Mouse (Mus musculus) forebrain, embryonic 13.5 days (tissue): ENCODE measurements around the gene Cyp4f14. TPM values are rescaled to one million over a fixed set of nuclear protein-coding genes. Genes with fewer than 3 reads are reported as not detected.

Experiments used
- ATAC-seq: fragments of 200-750 bp; cut with Nextera tagmentation; 2 replicates; pipeline ENCODE4 v1.8.0; 2017
- H3K27ac ChIP-seq: fragments of 300-500 bp; sonication (generic); 2 replicates; pipeline ENCODE4 v1.5.1; 2015; ENCODE audit warnings: inconsistent platforms, mild to moderate bottlenecking, moderate library complexity
- H3K27me3 ChIP-seq: fragments of 300-500 bp; sonication (generic); 2 replicates; pipeline ENCODE4 v1.6.1; 2015; ENCODE audit warnings: mild to moderate bottlenecking, inconsistent platforms
- H3K36me3 ChIP-seq: fragments of 300-500 bp; sonication (generic); 2 replicates; pipeline ENCODE4 v1.6.1; 2015; ENCODE audit warnings: mild to moderate bottlenecking, inconsistent platforms; ENCODE audit not compliant: poor library complexity, severe bottlenecking
- H3K4me1 ChIP-seq: fragments of 300-500 bp; sonication (generic); 2 replicates; pipeline ENCODE4 v1.6.1; 2015; ENCODE audit warnings: inconsistent platforms
- H3K4me2 ChIP-seq: fragments of 300-500 bp; sonication (generic); 2 replicates; pipeline ENCODE4 v1.6.1; 2015; ENCODE audit warnings: inconsistent platforms, mild to moderate bottlenecking, moderate library complexity
- H3K4me3 ChIP-seq: fragments of 300-500 bp; sonication (generic); 2 replicates; pipeline ENCODE4 v1.5.1; 2015; ENCODE audit warnings: mild to moderate bottlenecking, inconsistent platforms
- H3K9ac ChIP-seq: fragments of 300-500 bp; sonication (generic); 2 replicates; pipeline ENCODE4 v1.6.1; 2015; ENCODE audit warnings: mild to moderate bottlenecking, inconsistent platforms
- H3K9me3 ChIP-seq: fragments of 300-500 bp; sonication (generic); replicated peaks from 2 replicates; pipeline ENCODE4 v1.6.1; 2016; ENCODE audit warnings: inconsistent platforms
- WGBS: fragments of 180-500 bp; shearing (Covaris S2); methylation state at CpG from one replicate; pipeline ENCODE4 v1.1.7; 2015; 5-methylcytosine and 5-hydroxymethylcytosine counted together
- polyA plus RNA-seq: library from polyadenylated mRNA; unstranded; fragments of >200 nt; fragmentation: Nextera tagmentation; extraction: Ambion mirVana; gene quantifications from 2 replicates; pipeline ENCODE4 v1.2.1, GENCODE M21; 2015

The Cyp4f14 gene
- polyA plus RNA-seq, result not detected in 2 replicates

GRCm38 (mm10) chr17:32917131-32917530 is at the start of gene Cyp4f14:
TSS of gene Cyp4f14 (minus strand) at chr17:32917342.
- no peak for ATAC-seq
- Histone ChIP-seq H3K27ac (no peak within 1 kb of the TSS), H3K9me3 (no peaks in the 10 kb centered on the region), H3K4me1 (no peaks in the 10 kb centered on the region), H3K27me3 (no peaks in the 10 kb centered on the region; the same call in 1 of the 2 replicates), H3K4me2 (no peak within 1 kb of the TSS), H3K36me3 (no peaks in the 10 kb centered on the region), H3K9ac (no peak within 1 kb of the TSS), H3K4me3 (no peak within 1 kb of the TSS)
- 76% methylated on average over 2 of the region's 2 CpGs for WGBS

GRCm38 (mm10) chr17:32965623-32966290 is 48.6 kb upstream of the Cyp4f14 start, which contains the start of gene Zfp472:
TSS of gene Zfp472 (plus strand) at chr17:32965814.
- Histone ChIP-seq H3K4me1 (peaks cover 17% of the 10 kb centered on the region), H3K4me3 (peak within 1 kb of the TSS; percentile 84), H3K4me2 (peak within 1 kb of the TSS; percentile 83), H3K9me3 (no peaks in the 10 kb centered on the region), H3K36me3 (no peaks in the 10 kb centered on the region), H3K27me3 (no peaks in the 10 kb centered on the region), H3K27ac (peak within 1 kb of the TSS; percentile 72), H3K9ac (peak within 1 kb of the TSS; percentile 78)
- peak; percentile 100 for ATAC-seq
- WGBS, result under 1% methylated on average over 33 of the region's 33 CpGs

- H3K4me1 ChIP-seq, result peaks cover 17% of the 10 kb centered on the region
- peak overlapping the region; percentile 84 for H3K4me3 ChIP-seq
- H3K9ac ChIP-seq, result peak overlapping the region; percentile 78
- ATAC-seq, result peak; percentile 73
- H3K27ac ChIP-seq, result no peak overlapping the region
- no peaks in the 10 kb centered on the region for H3K9me3 ChIP-seq
- H3K36me3 ChIP-seq, result no peaks in the 10 kb centered on the region
- no peaks in the 10 kb centered on the region for H3K27me3 ChIP-seq
- WGBS, result 0% methylated on average over 14 of the region's 14 CpGs
- H3K4me2 ChIP-seq, result peak overlapping the region; percentile 83
Measured at GRCm38 (mm10) chr17:32965253-32965622, 48.1 kb upstream of the Cyp4f14 start.

GRCm38 (mm10) chr17:32951441-32951840 is 34.3 kb upstream of the Cyp4f14 start:
- peaks cover 10% of the 10 kb centered on the region for H3K4me1 ChIP-seq
- H3K27me3 ChIP-seq, result no peaks in the 10 kb centered on the region
- H3K4me3 ChIP-seq, result no peak overlapping the region
- peak overlapping the region; percentile 17; the same call in 1 of the 2 replicates for H3K4me2 ChIP-seq
- H3K36me3 ChIP-seq, result no peaks in the 10 kb centered on the region
- H3K9me3 ChIP-seq, result no peaks in the 10 kb centered on the region
- H3K9ac ChIP-seq, result no peak overlapping the region
- 35% methylated on average over 16 of the region's 16 CpGs for WGBS
- no peak overlapping the region for H3K27ac ChIP-seq
- no peak for ATAC-seq

- H3K4me2 ChIP-seq, result no peak overlapping the region
Measured at GRCm38 (mm10) chr17:32951006-32951405, 33.9 kb upstream of the Cyp4f14 start.

GRCm38 (mm10) chr17:32950136-32950535 is 33.0 kb upstream of the Cyp4f14 start:
- no peaks in the 10 kb centered on the region for H3K36me3 ChIP-seq
- H3K27ac ChIP-seq, result no peak overlapping the region
- H3K9me3 ChIP-seq, result no peaks in the 10 kb centered on the region
- WGBS, result 81% methylated on average over 3 of the region's 3 CpGs
- no peaks in the 10 kb centered on the region for H3K27me3 ChIP-seq
- no peak overlapping the region for H3K9ac ChIP-seq
- no peak overlapping the region for H3K4me3 ChIP-seq
- peaks cover 12% of the 10 kb centered on the region for H3K4me1 ChIP-seq
- no peak overlapping the region for H3K4me2 ChIP-seq
- no peak for ATAC-seq

More at GRCm38 (mm10) chr17:32951006-32951405, 33.9 kb upstream of the Cyp4f14 start:
- no peaks in the 10 kb centered on the region for H3K36me3 ChIP-seq
- no peak overlapping the region for H3K9ac ChIP-seq
- no peak for ATAC-seq
- H3K9me3 ChIP-seq, result no peaks in the 10 kb centered on the region
- H3K4me1 ChIP-seq, result peaks cover 12% of the 10 kb centered on the region
- no peak overlapping the region for H3K27ac ChIP-seq
- no peaks in the 10 kb centered on the region for H3K27me3 ChIP-seq
- no peak overlapping the region for H3K4me3 ChIP-seq
- WGBS, result 84% methylated on average over 11 of the region's 11 CpGs

- peak within 1 kb of the TSS; percentile 55 for H3K9ac ChIP-seq
- 49% methylated on average over 12 of the region's 12 CpGs for WGBS
- peaks cover 12% of the 10 kb centered on the region for H3K4me1 ChIP-seq
- H3K4me3 ChIP-seq, result peak within 1 kb of the TSS; percentile 47
- no peaks in the 10 kb centered on the region for H3K9me3 ChIP-seq
- ATAC-seq, result peak; percentile 95
- H3K27me3 ChIP-seq, result no peaks in the 10 kb centered on the region
- no peak within 1 kb of the TSS for H3K27ac ChIP-seq
- no peaks in the 10 kb centered on the region for H3K36me3 ChIP-seq
- H3K4me2 ChIP-seq, result peak within 1 kb of the TSS; percentile 68
Measured at GRCm38 (mm10) chr17:32947215-32947914, 30.2 kb upstream of the Cyp4f14 start, which contains the start of gene Cyp4f13. TSS of gene Cyp4f13 (minus strand) at chr17:32947402.

- H3K9me3 ChIP-seq, result no peaks in the 10 kb centered on the region
- H3K27ac ChIP-seq, result no peak overlapping the region
- H3K4me2 ChIP-seq, result peak overlapping the region; percentile 68
- 71% methylated on average over 9 of the region's 9 CpGs for WGBS
- ATAC-seq, result no peak
- H3K9ac ChIP-seq, result peak overlapping the region; percentile 55
- no peaks in the 10 kb centered on the region for H3K27me3 ChIP-seq
- H3K4me3 ChIP-seq, result peak overlapping the region; percentile 47
- H3K4me1 ChIP-seq, result peaks cover 12% of the 10 kb centered on the region
- H3K36me3 ChIP-seq, result no peaks in the 10 kb centered on the region
Measured at GRCm38 (mm10) chr17:32946716-32947115, 29.6 kb upstream of the Cyp4f14 start.

- Histone ChIP-seq H3K4me2 (no peak overlapping the region), H3K36me3 (no peaks in the 10 kb centered on the region), H3K27me3 (no peaks in the 10 kb centered on the region), H3K9me3 (no peaks in the 10 kb centered on the region), H3K9ac (no peak overlapping the region), H3K27ac (no peak overlapping the region), H3K4me1 (peaks cover 12% of the 10 kb centered on the region), H3K4me3 (no peak overlapping the region)
- 70% methylated on average over 3 of the region's 3 CpGs for WGBS
- ATAC-seq, result no peak
Measured at GRCm38 (mm10) chr17:32944402-32945035, 27.4 kb upstream of the Cyp4f14 start.

- H3K4me2 ChIP-seq, result no peak overlapping the region
- no peak overlapping the region for H3K4me3 ChIP-seq
- no peak overlapping the region for H3K9ac ChIP-seq
- H3K4me1 ChIP-seq, result peaks cover 12% of the 10 kb centered on the region
- H3K9me3 ChIP-seq, result no peaks in the 10 kb centered on the region
- no peak for ATAC-seq
- no peaks in the 10 kb centered on the region for H3K36me3 ChIP-seq
- H3K27ac ChIP-seq, result no peak overlapping the region
- 87% methylated on average over 3 of the region's 3 CpGs for WGBS
- H3K27me3 ChIP-seq, result no peaks in the 10 kb centered on the region
Measured at GRCm38 (mm10) chr17:32943661-32944060, 26.5 kb upstream of the Cyp4f14 start.

- Histone ChIP-seq H3K27ac (no peak overlapping the region), H3K9ac (no peak overlapping the region), H3K4me3 (no peak overlapping the region), H3K27me3 (no peaks in the 10 kb centered on the region), H3K36me3 (no peaks in the 10 kb centered on the region), H3K4me1 (no peaks in the 10 kb centered on the region), H3K4me2 (no peak overlapping the region), H3K9me3 (no peaks in the 10 kb centered on the region)
- whole genome bisulfite sequencing, result 91% methylated on average over 4 of the region's 4 CpGs
- ATAC-seq, result no peak
Measured at GRCm38 (mm10) chr17:32939831-32940230, 22.7 kb upstream of the Cyp4f14 start.

- Histone ChIP-seq H3K4me2 (no peak overlapping the region), H3K4me1 (0 out of 2 replicates have a peak, but pooled peaks cover 3% of the 10 kb centered on the region), H3K4me3 (no peak overlapping the region), H3K36me3 (no peaks in the 10 kb centered on the region), H3K9me3 (no peaks in the 10 kb centered on the region), H3K27ac (no peak overlapping the region), H3K9ac (no peak overlapping the region), H3K27me3 (peaks cover 25% of the 10 kb centered on the region; the same call in 1 of the 2 replicates)
- WGBS, result 86% methylated on average over 5 of the region's 5 CpGs
- ATAC-seq, result no peak
Measured at GRCm38 (mm10) chr17:32927803-32928202, 10.7 kb upstream of the Cyp4f14 start.
